Mouse (Mus musculus) mouse trophoblast stem cell (cell line): ENCODE results near the gene Dcst1.

Experiments
- in situ Hi-C, 2 experiments: fragments of 300-500 bp; cut with MseI, MboI; formaldehyde crosslinking; loops; 2 replicates in 1 of 2; 3 replicates in 1 of 2; pipeline ENCODE4 v1.15.1; 2025

Dcst1 gene

DNA sequence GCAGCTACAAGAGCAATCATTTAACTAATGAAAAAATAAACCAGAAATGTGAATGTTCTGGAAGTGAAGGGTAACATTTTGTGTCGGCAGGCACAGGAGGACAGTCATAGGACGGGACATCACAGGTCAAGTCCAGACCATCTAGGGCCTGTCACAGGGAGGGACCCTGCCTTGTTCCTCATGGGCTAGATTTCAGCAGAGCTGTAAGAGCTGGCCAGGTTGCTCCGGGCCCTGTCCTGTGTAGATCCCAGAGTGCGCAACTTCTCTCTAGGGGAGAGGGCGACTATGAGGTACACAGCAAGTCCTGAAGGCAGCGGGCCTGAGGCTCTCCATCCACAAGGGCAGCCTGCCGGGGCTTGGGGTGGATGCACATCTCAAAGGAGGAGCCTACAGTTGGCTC is 3.4 kb downstream of the Dcst1 start, which contains the start of gene Dcst2:
Dcst2 (plus strand) TSS at position 301 of the 400 bp plus-strand sequence.
- in situ Hi-C loops = no loop called here

DNA sequence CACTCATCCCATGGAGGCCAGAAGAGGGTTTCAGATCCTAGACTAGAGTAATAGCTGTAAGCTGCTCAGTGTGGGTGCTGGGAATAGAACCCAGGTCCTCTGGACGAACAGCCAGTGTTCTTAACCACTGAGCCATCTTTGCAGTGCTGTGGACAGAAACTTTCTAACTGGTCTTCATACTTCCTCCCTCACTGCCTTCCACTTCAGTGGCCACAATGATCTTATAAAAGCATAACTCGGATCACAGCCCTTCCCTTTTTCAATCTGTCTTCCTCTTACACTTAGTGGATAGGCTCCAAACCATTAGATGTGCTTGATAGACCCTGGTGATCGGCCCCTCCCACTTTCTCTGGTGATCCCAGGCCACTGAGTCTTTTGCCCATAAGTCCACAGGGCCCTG is 4.8 kb downstream of the Dcst1 start:
- in situ Hi-C loops = no loop called here

DNA sequence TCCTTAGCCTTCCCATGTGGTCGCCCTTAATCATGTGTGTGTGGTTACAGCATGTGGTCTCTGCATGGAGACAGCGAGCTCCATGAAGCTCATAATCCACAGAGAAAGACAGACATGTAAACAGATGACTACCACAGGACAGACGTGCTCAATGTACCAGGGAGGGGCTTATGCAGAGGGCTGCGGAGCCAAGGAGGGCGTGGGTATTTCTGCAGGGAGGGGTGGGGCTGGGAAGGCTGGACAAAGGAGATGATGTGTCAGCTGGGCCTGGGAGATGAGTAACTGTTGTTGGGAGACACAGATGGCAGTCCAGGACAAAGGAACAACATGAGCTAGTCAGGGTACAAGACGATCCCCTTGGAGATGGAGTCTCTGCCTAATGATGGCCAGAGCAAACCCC is 5.4 kb downstream of the Dcst1 start:
- in situ Hi-C loops = no loop called here

DNA sequence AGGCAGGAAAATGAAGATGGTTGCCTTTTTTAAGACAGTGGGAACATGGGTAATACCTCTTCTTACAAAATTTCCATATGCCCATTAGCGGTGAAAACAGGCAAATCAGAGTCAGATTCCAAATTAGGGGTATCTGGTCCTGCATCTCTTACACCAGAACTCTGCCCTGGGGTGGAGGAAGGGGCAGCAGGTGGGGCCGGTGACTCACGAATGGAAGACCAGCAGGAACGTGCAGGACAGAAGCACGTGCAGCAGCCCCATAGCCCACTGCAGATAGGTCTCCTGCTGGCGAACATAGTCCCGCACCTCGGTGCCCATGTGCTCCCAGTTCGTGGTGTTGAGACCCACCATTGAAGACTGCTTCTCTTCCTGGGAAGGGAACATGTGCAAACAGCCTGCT is 9.0 kb downstream of the Dcst1 start:
- in situ Hi-C loops = no loop called here

DNA sequence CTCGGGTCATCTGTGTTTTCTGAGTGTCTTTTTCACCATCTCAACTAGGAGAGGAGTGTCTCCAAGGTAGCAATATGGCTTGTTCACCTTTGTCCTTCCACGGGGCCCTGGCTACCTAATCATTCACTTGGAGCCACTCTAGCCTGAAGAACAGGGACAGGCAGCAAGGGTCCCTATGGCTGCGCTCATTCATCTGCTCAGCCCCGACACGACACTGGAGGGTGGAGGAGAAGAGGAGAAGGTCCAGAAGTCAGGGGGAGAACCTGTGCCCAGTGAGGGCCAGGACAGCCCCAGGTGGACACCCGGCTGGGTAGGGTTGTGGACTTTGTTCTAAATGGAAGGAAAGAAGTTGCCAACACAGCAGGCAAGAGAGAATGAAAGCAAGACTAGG is 9.5 kb downstream of the Dcst1 start:
- in situ Hi-C loops = no loop called here

DNA sequence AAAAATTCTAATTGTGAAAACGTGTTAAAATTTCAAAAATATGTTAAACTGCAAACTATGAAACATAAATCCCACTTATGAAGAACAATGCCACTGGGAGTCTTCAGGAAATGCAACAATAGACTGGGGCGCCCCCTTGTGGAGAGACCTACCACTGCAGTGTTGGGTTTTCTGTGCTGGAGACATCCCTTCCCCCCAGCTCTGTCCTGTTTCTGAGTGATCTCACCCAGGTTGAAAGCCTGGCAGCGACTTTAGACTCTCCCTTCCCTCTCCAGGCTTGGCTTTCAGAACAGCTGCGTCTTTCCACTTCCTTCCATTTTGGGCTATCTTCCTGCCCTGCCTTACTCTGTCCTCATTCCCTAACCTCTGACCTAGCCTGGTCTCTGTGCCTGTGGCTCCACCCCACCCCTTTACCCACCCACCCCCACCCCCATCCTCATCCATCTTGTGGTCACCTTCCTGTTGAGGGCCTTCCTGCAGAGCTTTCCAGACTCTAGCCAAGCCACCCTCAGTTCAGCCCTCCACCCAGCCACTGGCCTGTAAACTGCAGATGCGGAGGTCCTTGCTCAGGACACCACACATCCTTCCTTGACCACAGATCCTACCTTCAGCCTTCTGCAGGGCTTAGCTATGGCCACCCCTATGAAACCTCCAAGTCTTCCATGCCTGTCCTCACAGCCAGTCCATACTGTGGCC is 10.1 kb downstream of the Dcst1 start:
- in situ Hi-C loops = no loop called here

DNA sequence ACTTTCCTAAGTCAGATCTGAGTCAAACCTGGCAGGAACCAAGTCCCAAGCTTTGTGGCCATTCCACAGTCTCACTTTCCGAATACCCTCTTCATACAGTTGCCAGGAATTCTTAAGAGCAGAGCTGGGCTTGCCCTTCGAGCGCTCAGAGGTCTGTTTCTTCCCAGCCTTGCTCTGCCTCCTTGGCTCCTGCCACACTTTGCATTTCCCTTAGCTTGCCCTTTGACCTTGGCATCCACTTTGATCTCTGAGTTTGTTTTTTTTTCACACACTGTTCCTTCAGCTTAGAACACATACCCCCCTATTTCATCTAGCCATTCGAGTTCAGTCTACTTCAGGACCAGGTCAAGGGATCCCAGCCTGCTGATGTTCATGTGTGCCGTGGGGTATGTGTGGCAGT is 13.8 kb downstream of the Dcst1 start:
- in situ Hi-C loops = no loop called here

DNA sequence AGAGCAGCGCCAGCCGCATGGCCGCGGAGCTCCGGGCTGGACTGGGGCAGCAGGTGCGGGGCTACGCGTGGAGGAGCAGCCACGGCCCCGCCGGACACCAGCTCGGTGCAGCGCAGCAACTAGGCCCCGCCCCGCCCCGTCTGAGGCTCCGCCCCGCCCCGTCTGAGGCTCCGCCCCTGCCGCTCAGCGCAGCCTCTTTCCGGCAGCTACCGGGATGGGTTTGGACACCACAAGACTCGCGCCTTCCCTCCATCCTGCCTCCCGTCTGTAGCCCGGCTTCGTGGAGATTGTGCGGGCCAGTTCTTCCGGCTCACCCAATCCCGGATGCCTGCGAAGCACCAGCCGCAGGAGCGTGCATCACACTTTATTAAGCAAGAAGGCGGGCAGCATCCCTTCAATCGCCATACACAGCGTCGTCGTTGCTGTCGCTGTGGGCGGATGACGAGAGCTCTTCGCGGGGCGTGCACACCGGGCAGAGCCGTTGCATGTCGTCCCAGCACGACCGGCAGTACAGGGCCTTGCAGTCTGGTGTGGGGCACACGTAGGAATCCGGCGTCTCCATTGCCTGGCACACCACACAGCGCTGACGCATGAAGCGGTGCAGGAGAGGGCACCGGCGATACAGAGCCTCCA is 15.1 kb downstream of the Dcst1 start, which contains the start of gene Adam15:
Adam15 (minus strand) TSS at position 128 of the 633 bp plus-strand sequence.
- in situ Hi-C loops = no loop called here

DNA sequence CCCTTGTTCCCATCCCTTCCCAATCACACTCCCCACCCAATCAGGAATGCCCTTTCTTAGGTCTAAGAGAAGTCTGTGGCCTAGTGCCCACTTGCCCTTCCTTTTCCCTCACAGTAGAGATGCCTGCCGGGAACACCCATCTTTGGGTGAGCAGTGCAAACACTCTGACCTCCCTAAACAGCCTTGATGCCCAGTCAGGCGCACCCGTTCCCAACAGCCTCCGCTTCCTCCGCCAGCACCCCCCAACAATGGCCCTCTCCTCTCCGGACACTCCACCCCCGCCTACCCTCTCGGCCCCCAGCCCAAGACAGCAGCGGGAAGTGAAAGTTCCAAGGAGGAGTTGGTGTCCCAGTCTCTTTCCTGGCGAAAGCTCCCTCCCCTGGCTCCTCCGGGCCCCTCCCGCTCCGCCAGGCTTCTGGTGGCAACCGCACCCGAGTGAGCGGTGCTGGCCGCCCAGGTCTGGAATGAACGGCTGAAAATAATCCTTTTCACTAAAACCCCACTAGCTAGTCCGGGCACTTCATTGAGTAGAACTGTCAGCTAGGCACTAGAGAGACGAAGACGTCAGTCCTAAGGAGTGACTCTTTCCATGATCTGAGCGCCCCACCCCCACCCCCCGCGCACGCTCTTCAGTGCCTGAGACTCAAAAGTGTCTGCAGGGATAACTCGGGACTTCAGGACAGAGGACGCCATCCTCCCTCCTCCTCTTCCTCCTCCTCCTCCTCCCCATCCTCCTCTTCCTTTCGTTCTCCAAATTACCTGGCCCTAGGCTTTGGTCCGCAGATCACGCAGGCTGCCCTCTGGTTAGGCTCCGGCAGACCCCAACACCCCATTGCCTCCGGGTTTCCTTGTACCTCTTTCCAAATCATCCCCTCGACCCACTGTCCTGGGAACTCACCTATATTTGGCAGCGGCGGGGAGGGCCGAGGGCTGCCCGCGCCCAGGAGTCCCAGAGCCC is 15.9 kb downstream of the Dcst1 start:
- in situ Hi-C loops = no loop called here

DNA sequence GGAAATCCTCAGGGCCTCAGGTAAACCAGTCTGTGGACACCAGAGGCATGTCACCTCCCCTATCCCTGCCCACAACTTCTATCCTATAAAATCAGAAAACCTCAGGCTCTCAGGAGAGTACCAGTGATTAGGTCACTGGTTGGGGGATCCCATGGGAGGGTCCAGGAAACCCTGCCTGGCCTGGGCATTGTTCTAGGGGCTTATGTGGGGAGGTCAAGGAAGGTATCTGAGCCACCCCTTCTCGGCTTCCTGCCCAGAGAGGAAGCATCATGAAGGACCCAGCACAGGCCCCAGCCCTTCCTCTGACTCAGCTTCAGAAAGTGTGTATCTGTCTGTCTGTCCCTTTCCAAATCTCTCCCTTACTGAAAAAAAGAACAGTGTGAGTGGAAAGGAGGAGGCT is 17.1 kb downstream of the Dcst1 start:
- in situ Hi-C loops = no loop called here

DNA sequence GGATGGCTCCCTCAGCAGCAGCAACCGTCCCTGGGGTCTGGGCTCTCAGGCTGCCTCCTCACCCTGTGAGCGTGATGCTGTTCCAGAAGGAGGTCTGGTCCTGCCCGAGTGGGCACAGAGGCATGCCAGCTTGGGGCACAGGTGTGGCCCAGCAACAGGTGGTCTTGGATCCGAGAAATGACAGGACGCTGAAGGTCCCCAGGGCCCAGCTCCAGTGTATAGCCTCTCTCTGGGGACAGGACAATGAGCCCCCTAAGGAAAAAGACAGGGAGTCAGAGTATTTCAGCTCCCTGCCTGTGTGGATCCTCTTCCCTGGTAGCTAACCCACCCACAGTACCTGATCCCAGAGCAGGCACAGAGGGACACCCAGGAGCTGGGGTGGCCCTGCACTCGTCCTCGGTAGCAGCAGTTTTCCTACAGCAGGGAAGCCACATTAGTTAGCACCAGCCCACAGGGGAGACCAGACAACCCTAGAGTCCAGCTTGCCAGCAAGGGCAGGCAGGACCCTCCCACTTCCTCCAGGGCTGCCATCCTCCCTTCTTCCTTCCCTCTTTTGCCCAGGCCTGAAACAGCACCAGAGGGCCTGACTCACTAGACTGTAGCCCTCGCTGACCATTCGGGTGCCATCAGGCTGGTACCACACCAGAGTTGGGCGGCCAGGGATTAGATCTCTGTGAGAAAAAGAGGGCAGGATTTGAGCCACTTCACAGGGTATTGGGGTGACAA is 18.1 kb downstream of the Dcst1 start:
- in situ Hi-C loops = no loop called here

DNA sequence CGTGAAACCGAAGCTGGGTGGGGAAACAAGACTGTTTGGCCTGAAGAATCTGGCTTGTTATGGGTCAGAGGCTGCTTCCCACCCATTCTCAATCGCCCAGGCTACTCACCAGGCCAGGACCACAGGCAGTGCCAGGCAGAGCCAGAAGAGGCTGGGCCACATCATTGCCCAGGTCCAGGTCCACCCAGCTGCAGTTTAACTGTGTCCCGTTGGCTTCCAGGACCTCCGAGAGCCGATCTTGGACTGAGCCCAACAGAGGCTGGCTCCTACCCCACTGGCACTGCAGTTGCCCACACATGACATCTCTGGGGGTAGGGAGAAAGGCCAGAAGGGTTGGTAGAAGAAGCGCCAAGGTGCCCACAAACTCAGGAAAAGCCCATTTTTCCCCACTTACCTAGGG is 21.8 kb downstream of the Dcst1 start:
- in situ Hi-C loops = no loop called here

DNA sequence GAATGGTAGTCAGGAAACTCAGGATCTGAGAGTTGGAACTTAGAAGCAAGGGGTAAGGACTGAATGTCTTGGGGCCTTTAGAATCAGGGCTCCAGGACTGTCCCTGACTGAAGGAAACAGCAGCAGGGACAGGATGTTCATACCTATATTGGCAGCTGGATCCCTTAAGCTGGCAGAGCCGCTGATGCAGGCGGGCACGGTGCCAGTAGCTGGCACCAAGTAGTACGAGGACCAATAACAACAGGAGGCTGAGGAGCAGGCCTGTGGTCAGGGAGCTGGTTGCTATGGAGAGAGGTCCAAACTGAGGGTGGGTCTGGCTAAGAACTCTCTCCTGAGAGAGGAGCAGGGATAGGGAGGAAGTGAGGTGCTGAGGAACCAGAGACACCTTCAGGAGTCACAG is 23.3 kb downstream of the Dcst1 start:
- in situ Hi-C loops = no loop called here

DNA sequence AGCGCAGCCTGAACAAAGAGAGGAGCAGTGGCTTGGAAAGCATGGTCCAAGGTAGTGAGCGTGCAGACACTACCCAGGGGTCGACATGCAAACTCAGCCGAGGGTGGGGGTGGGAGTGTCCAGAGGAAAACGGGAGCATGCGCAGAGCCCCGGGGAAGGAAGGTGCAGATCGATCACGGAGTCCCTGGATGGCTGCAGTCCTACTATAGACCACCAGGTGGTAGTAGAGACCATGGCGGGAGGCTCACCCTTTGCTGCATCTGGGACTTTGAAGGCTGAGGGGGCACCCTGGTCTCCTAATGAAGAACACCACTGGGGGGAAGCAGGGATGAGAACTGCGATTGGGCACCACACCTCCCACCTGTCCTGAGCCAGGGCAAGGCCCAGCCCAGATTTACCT is 24.6 kb downstream of the Dcst1 start:
- in situ Hi-C loops = no loop called here

DNA sequence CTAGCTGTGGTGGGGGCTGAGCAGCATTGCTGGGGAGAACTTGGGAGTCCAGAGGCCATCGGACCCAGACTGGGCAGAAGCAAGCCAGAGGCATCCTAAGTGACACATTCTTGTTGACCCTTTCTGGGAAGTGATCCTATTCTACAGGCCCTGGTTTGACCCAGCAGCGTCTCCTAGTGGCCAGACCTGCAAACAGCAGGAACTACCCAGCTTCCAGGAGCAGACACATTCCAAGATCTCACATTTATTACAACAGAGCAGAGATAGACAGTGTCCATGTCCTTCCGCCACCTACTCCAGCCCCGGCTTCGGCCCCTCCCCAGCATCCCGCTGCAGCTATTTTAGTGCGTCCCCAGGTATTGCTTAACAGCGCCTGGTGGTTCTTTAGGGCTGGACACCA is 25.6 kb downstream of the Dcst1 start:
- in situ Hi-C loops = no loop called here

DNA sequence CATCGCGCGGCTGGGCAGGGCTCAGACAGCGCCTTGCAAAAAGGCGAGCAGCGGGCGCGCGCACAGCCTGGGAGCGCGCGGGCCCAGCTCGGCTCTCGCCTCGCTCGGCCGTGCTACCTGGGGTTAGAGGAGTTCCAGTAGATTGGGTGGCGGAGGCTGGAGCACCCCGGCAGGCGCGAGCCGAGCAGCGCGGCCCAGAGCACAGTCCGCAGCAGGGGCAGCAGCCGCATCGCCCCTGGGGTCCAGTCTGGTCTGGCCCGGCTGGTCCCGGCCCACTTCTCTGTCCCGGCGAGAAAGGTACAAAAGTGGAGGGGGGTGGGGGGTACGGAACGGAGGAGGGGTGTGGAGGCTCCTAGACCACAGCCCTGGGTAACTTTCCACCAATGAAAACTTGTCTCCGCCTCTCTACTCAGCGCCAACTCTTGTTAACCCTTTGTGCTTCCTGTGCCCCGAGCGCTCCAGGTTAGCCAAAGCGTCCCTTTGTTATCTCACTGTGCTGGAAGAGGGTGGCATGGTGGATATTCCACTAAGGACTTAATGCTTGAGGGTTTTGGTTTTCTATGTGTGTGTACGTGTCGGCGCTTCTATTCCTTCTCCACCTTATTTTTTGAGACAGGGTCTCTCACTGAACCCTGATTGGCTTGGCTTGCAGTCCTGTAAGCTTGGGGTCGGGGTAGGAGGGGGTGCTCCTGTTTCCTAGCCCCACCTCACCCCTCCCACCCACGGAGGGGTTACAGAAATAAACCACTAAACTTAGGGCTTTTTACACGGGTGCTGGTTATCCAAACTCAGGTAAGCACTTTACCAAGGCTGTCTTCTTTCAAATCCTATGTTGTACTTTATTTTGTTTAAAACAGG is 27.1 kb downstream of the Dcst1 start, which contains the start of gene Efna4:
Efna4 (minus strand) TSS at position 308 of the 858 bp plus-strand sequence.
- in situ Hi-C loops = no loop called here

DNA sequence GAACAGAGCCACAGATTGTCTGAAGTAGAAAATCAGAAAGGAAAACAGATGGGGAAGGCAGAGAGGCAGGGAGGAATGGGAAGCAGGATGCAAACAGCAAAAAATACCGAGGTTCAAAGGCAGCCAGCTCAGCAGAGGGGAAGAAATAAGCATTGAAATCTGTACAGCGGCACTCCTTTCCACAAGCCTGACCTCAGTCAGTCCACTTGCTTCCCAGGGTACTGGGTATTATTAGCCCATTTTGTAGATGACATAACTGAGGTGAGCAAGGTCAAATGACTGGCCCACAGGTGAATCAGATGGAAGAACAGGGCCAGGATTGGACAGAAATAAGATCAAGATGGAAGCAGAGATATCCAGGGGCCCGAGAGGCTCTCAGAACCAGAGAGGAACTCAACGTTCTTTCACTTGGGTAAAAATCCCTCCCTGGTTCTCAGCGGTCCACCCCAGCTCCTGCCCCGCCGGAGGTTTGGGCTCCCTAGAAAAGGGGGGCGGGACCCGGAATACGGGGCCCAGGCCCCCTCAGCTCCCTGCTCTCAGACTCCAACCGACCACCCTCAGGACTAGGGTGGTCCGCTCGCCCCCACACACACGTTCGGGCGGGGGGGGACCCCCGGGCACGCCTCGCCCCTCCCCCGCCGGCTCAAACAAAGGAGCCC is 27.9 kb downstream of the Dcst1 start:
- in situ Hi-C loops = no loop called here

DNA sequence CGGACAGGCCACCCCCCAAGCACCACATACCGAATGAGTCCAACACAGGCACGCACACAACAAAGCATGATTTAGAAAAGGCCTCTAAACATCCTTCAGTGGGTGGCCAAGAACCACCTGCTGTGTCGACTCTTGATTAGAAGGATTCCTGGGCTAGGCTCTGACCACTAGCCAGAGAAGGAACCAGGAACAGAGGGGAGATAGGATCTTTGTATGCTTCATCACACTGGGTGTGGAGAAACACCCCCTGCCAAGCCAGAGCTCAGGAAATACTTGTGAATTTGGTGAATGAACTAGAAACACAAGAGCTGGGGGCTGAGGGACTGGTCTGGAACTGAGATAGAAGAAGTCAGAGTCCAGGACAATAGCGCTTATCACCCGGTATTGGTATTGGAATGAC is 28.5 kb downstream of the Dcst1 start:
- in situ Hi-C loops = no loop called here

DNA sequence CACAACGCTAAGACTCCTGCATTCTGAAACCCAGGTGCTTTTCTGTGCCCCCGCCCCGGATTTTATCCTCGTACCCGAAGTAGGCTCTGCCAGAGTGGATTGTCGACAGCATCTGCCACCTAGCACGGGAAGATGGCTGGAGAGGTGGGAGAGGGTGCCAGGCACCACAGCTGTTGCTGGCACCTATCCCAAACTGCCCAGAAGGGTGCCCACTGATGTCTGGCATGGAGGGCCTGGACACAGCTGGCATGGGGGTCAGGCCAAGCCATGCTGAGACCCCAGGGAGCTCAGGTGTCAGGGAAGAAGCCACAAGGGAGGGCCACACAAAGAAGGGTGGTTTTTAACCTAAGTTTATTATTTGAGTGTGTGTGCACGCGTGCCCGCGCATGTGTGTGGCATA is 32.0 kb downstream of the Dcst1 start:
- in situ Hi-C loops = no loop called here

DNA sequence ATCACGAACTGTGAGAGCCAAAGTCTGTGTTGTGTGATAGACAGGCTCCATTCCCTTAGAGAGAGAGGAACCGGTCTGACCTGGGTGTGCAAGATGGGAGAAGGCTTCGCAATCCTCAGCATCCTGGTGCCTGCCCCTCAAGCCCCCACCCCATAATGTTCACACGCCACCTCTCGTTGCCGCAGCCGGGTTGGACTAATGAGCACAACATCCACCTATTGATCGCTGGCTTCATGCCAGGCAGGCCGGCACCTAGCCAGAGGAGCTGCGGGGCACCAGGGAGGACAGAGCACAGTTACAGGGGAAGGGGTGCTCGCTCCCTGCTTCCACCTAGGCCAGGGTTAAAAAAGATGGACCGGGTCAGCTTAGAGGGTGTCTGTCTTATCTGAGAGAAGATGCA is 32.6 kb downstream of the Dcst1 start:
- in situ Hi-C loops = no loop called here
